Mouse (Mus musculus): Measurements from ENCODE around the gene Yrdc. TPM values are rescaled to one million over a fixed set of nuclear protein-coding genes. Genes with fewer than 3 reads are reported as not detected.
A peak's percentile ranks its signal among the peaks of the same experiment; 100 is the strongest.

Gene Yrdc
- polyA plus RNA-seq, 1 experiment from 2014 or later = 31.2 TPM

DNA sequence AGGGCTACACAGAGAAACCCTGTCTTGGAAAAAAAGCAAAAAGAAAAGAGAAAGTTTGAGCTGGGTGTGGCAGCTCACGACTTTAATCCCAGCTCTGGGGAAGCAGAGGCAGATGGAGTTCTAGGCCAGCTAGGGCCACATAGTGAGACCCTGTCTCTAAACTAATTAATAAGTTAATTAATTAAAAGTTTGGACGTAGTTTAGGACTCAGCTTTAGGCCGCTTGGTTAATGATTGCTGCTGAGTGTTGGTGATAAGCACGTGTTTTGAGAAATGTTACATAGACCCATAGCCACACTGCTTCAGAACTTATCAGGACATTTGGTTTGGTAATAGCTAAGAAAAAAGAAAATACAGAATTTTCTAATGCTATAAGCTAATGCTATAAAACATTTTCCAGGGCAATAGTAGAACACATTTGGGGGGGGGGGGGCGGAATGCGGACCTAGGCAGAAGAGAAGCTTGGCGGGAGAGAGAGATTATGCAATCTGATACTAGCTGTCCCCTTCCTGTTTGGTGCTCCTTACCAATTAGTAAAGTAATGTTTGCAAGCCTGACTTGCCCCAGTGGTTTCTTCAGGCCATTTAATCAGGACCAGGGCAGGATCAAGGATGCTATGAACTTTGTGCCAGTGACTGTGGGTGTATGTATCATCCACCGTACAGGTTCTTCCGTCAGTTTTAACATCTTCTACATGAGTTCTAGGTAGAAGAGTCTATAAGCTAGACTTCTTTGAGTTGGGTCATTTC is 41.2 kb upstream of the Yrdc start:
- no peak overlapping the region for H3K4me3 ChIP-seq (ENCODE audit: low read depth, low read length)
- no peak for ATAC-seq (ENCODE audit: low FRiP score, low TSS enrichment)
- no peak overlapping the region for H3K27ac ChIP-seq (replicated peaks)
- H3K9ac ChIP-seq (ENCODE audit: low read length) = no peak overlapping the region
- peaks cover 6% of the 10 kb centered on the region; the same call in 1 of the 2 replicates for H3K36me3 ChIP-seq (ENCODE audit: control insufficient read depth, insufficient read depth, low read length)
- WGBS = 79% methylated on average over 9 of the region's 9 CpGs
- H3K4me1 ChIP-seq (replicated peaks; ENCODE audit: control insufficient read depth, insufficient read depth) = no peaks in the 10 kb centered on the region
- no peak overlapping the region for H3K4me2 ChIP-seq (replicated peaks; ENCODE audit: low read depth)
- TF ChIP-seq EP300 (optimal IDR thresholded peaks at IDR 0.05) (no peak), CTCF (IDR thresholded peaks at IDR 0.05; ENCODE audit: low read depth) (no peak)
- DNase-seq (ENCODE audit: low spot score) = no peak
- no peaks in the 10 kb centered on the region for H3K9me3 ChIP-seq (ENCODE audit: control insufficient read depth, low read length)
- H3K27me3 ChIP-seq (ENCODE audit: control insufficient read depth, insufficient read depth, low read length) = no peaks in the 10 kb centered on the region

DNA sequence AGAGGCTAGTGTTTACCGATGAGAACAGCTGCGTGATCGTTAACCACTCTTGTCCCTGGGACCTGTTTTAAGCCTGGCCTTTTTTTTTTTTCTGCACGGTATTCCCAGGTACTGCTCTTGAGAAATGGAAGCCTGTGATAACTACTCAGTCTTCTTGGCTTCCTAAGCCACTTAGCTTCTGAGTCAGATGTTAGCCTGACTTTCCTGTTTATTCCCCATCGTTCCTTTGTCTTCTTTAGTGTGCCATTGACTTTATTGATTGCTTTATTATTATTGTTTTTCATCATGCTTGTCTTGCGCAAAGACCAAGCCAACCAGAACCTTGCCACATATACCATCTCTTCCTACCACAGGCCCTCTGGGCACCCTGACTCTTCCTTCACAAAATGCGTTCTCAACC is 40.4 kb upstream of the Yrdc start:
- Histone ChIP-seq H3K9me3 (ENCODE audit: control insufficient read depth, low read length) (no peaks in the 10 kb centered on the region), H3K27me3 (ENCODE audit: control insufficient read depth, insufficient read depth, low read length) (no peaks in the 10 kb centered on the region), H3K36me3 (ENCODE audit: control insufficient read depth, insufficient read depth, low read length) (peaks cover 6% of the 10 kb centered on the region; the same call in 1 of the 2 replicates), H3K4me1 (replicated peaks; ENCODE audit: control insufficient read depth, insufficient read depth) (no peaks in the 10 kb centered on the region), H3K4me2 (replicated peaks; ENCODE audit: low read depth) (no peak overlapping the region), H3K27ac (replicated peaks) (no peak overlapping the region), H3K9ac (ENCODE audit: low read length) (no peak overlapping the region), H3K4me3 (ENCODE audit: low read depth, low read length) (no peak overlapping the region)
- DNase-seq (ENCODE audit: low spot score) = no peak
- no peak; the same call in 1 of the 2 replicates for ATAC-seq (ENCODE audit: low FRiP score, low TSS enrichment)
- no peak for TF ChIP-seq CTCF (IDR thresholded peaks at IDR 0.05; ENCODE audit: low read depth)
- no peak for TF ChIP-seq EP300 (optimal IDR thresholded peaks at IDR 0.05)
- 79% methylated on average over 7 of the region's 7 CpGs for whole genome bisulfite sequencing

DNA sequence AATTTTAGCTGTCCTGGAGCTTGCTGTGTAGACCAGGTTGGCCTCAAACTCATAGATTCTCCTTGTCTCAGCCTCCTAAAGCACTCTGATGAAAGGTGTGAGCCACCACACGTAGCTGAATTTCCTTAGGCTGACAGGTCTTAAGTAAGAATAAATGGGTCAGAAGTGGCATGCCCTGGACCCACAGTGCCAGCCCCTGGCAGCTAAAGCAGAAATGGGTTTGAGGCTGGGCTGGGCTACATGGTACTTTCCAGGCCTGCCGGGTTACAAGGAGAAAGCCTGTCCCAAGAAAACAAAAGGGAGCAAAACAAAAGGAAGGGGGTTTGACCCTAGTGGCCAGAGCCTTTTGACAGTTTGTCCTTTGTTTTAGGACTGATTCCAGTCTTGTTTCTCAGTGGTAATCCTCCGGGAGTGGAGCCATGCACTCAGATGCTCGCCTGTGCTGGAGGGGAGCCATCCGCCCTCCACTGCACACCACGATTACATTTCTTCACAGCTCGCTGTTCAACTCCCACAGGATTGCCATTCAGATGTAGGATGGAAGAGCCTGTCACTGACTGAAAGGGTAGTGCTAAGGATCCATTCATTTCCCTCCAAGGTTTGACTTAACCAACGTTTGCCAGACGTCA is 39.0 kb upstream of the Yrdc start:
- no peak for ATAC-seq (ENCODE audit: low FRiP score, low TSS enrichment)
- H3K9me3 ChIP-seq (ENCODE audit: control insufficient read depth, low read length) = no peaks in the 10 kb centered on the region
- no peak for DNase-seq (ENCODE audit: low spot score)

DNA sequence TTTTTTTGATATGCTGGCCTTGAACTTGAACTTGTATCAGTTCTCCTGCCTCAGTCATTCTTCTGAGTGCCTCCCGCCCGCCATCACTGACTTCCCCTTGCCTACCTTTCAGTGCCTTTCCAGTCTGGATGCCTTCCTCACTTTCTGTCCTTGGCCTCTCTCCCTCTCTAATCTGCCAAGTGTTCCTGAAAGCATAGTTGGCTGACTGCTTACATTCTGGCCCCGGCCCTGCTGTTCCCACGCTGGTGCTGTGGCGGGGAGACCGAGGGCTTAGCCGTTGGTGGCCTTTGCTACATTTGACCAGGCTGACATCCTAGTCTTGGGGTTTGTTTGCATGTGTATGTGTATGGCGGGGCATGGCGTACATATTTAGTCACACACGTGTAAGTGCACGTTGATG is 34.6 kb upstream of the Yrdc start:
- Histone ChIP-seq H3K27me3 (ENCODE audit: control insufficient read depth, insufficient read depth, low read length) (no peaks in the 10 kb centered on the region), H3K4me3 (ENCODE audit: low read depth, low read length) (no peak overlapping the region), H3K36me3 (ENCODE audit: control insufficient read depth, insufficient read depth, low read length) (peaks cover 4% of the 10 kb centered on the region; the same call in 1 of the 2 replicates), H3K4me2 (replicated peaks; ENCODE audit: low read depth) (no peak overlapping the region), H3K4me1 (replicated peaks; ENCODE audit: control insufficient read depth, insufficient read depth) (no peaks in the 10 kb centered on the region), H3K27ac (replicated peaks) (no peak overlapping the region), H3K9me3 (ENCODE audit: control insufficient read depth, low read length) (no peaks in the 10 kb centered on the region), H3K9ac (ENCODE audit: low read length) (no peak overlapping the region)
- TF ChIP-seq CTCF (IDR thresholded peaks at IDR 0.05; ENCODE audit: low read depth) = no peak
- no peak for TF ChIP-seq EP300 (optimal IDR thresholded peaks at IDR 0.05)
- 90% methylated on average over 11 of the region's 11 CpGs for WGBS
- DNase-seq (ENCODE audit: low spot score) (no peak), ATAC-seq (ENCODE audit: low FRiP score, low TSS enrichment) (no peak)

More for the DNA sequence above, 39.0 kb upstream of the Yrdc start:
- no peaks in the 10 kb centered on the region for H3K27me3 ChIP-seq (ENCODE audit: control insufficient read depth, insufficient read depth, low read length)
- H3K27ac ChIP-seq (replicated peaks) = no peak overlapping the region
- WGBS = 61% methylated on average over 9 of the region's 9 CpGs
- no peak overlapping the region for H3K4me2 ChIP-seq (replicated peaks; ENCODE audit: low read depth)
- 0 out of 2 replicates have a peak, but pooled peaks cover 3% of the 10 kb centered on the region for H3K36me3 ChIP-seq (ENCODE audit: control insufficient read depth, insufficient read depth, low read length)
- peak overlapping the region; percentile 13; the same call in 1 of the 2 replicates for H3K9ac ChIP-seq (ENCODE audit: low read length)
- no peaks in the 10 kb centered on the region for H3K4me1 ChIP-seq (replicated peaks; ENCODE audit: control insufficient read depth, insufficient read depth)
- no peak for TF ChIP-seq CTCF (IDR thresholded peaks at IDR 0.05; ENCODE audit: low read depth)
- TF ChIP-seq EP300 (optimal IDR thresholded peaks at IDR 0.05) = no peak
- no peak overlapping the region for H3K4me3 ChIP-seq (ENCODE audit: low read depth, low read length)

DNA sequence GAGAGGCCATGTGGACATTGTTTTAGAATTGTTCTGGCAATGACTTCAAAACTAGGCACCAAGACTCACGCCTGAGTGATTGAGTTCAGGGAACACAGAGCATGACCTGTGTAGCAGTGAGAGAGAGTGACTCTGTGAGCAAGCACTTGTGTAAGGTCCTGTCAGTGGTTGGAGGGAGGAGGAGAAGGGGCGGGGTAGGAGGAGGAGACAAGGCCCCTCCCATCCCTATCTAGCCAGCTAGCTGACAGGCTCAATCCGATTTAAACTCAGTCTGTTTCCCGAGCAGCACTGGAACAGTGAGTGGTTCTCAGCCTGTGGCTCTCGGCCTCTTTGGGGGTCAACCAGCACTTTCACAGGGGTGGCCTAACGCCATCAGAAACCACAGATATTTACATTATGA is 32.7 kb upstream of the Yrdc start:
- Histone ChIP-seq H3K4me3 (ENCODE audit: low read depth, low read length) (no peak overlapping the region), H3K9ac (ENCODE audit: low read length) (no peak overlapping the region), H3K36me3 (ENCODE audit: control insufficient read depth, insufficient read depth, low read length) (peaks cover 6% of the 10 kb centered on the region), H3K4me2 (replicated peaks; ENCODE audit: low read depth) (no peak overlapping the region), H3K27ac (replicated peaks) (peak overlapping the region; percentile 35; the same call in 1 of the 2 replicates), H3K27me3 (ENCODE audit: control insufficient read depth, insufficient read depth, low read length) (no peaks in the 10 kb centered on the region), H3K9me3 (ENCODE audit: control insufficient read depth, low read length) (no peaks in the 10 kb centered on the region), H3K4me1 (replicated peaks; ENCODE audit: control insufficient read depth, insufficient read depth) (no peaks in the 10 kb centered on the region)
- DNase-seq (ENCODE audit: low spot score) (peak; percentile 77), ATAC-seq (ENCODE audit: low FRiP score, low TSS enrichment) (peak; percentile 96)
- 23% methylated on average over 6 of the region's 6 CpGs for WGBS
- TF ChIP-seq CTCF (IDR thresholded peaks at IDR 0.05; ENCODE audit: low read depth) (no peak), EP300 (optimal IDR thresholded peaks at IDR 0.05) (no peak)

DNA sequence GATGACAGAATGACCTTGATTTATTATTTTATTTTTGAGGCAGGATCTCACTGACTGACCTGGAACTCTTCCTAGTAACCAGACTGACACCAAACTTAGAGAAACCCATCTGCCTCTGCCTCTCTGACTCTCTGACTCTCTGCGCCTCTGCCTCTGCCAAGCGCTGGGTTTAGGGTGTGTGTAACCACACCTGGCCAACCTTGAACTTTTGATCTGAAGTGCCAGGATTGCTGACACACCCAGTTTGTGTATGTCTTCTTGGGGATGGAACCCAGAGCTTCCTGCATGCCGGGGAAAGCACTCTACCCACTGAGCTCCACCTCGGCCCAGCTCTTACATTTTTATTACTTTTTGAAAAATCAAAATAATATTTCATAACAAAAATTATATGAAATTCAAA is 31.6 kb upstream of the Yrdc start:
- Histone ChIP-seq H3K4me3 (ENCODE audit: low read depth, low read length) (no peak overlapping the region), H3K36me3 (ENCODE audit: control insufficient read depth, insufficient read depth, low read length) (peaks cover 6% of the 10 kb centered on the region), H3K27ac (replicated peaks) (no peak overlapping the region), H3K4me2 (replicated peaks; ENCODE audit: low read depth) (no peak overlapping the region), H3K27me3 (ENCODE audit: control insufficient read depth, insufficient read depth, low read length) (no peaks in the 10 kb centered on the region), H3K9me3 (ENCODE audit: control insufficient read depth, low read length) (no peaks in the 10 kb centered on the region), H3K9ac (ENCODE audit: low read length) (no peak overlapping the region), H3K4me1 (replicated peaks; ENCODE audit: control insufficient read depth, insufficient read depth) (no peaks in the 10 kb centered on the region)
- no peak for ATAC-seq (ENCODE audit: low FRiP score, low TSS enrichment)
- 75% methylated on average over 4 of the region's 4 CpGs for WGBS
- TF ChIP-seq EP300 (optimal IDR thresholded peaks at IDR 0.05) (no peak), CTCF (IDR thresholded peaks at IDR 0.05; ENCODE audit: low read depth) (no peak)
- no peak for DNase-seq (ENCODE audit: low spot score)

All from stomach, postnatal 0 days (tissue).